Mouse (Mus musculus): ENCODE results near the gene Tmem269. TPM values are rescaled to one million over a fixed set of nuclear protein-coding genes. Genes with fewer than 3 reads are reported as not detected.

Gene Tmem269
- total and polyA plus RNA-seq, 3 experiments, result not detected

GRCm38 (mm10) chr4:119189392-119189791 is 28.6 kb downstream of the Tmem269 start:
- H3K4me3 ChIP-seq (ENCODE audit: low read depth, low read length), result peak overlapping the region; percentile 75
- no peak for ATAC-seq (ENCODE audit: extremely low read depth, insufficient number of reproducible peaks, low FRiP score, poor library complexity, severe bottlenecking)
- no peaks in the 10 kb centered on the region for H3K9me3 ChIP-seq (replicated peaks)
- TF ChIP-seq GATA2 (IDR thresholded peaks at IDR 0.05; ENCODE audit: borderline replicate concordance, low read depth, low read length), result no peak
- no peak for TF ChIP-seq POLR2AphosphoS5 (IDR thresholded peaks at IDR 0.05; ENCODE audit: insufficient replicate concordance, low read depth, low read length)
- TF ChIP-seq GATA1 (IDR thresholded peaks at IDR 0.05; ENCODE audit: borderline replicate concordance, low read length), result no peak
- TF ChIP-seq TAL1 (conservative IDR thresholded peaks at IDR 0.05; ENCODE audit: low read depth, low read length), result no peak
- no peak for TF ChIP-seq CTCF (IDR thresholded peaks at IDR 0.05; ENCODE audit: low read depth, low read length)
- no peaks in the 10 kb centered on the region for H3K27me3 ChIP-seq (ENCODE audit: insufficient read depth, low read length)
- no peak for DNase-seq (ENCODE audit: low spot score)
- H3K4me1 ChIP-seq (ENCODE audit: insufficient read depth, low read depth, low read length), result peaks cover 79% of the 10 kb centered on the region
- peaks cover 41% of the 10 kb centered on the region for H3K36me3 ChIP-seq (replicated peaks)

GRCm38 (mm10) chr4:119188060-119188785 is 29.8 kb downstream of the Tmem269 start:
- Histone ChIP-seq H3K27me3 (ENCODE audit: insufficient read depth, low read length) (no peaks in the 10 kb centered on the region), H3K4me3 (ENCODE audit: low read depth, low read length) (peak overlapping the region; percentile 75), H3K9me3 (replicated peaks) (no peaks in the 10 kb centered on the region), H3K36me3 (replicated peaks) (peaks cover 53% of the 10 kb centered on the region), H3K4me1 (ENCODE audit: insufficient read depth, low read depth, low read length) (peaks cover 77% of the 10 kb centered on the region)
- ATAC-seq (ENCODE audit: extremely low read depth, insufficient number of reproducible peaks, low FRiP score, poor library complexity, severe bottlenecking), result no peak
- DNase-seq (ENCODE audit: low spot score), result peak; percentile 54
- TF ChIP-seq GATA2 (IDR thresholded peaks at IDR 0.05; ENCODE audit: borderline replicate concordance, low read depth, low read length), result no peak
- TF ChIP-seq CTCF (IDR thresholded peaks at IDR 0.05; ENCODE audit: low read depth, low read length), result no peak
- no peak for TF ChIP-seq POLR2AphosphoS5 (IDR thresholded peaks at IDR 0.05; ENCODE audit: insufficient replicate concordance, low read depth, low read length)
- no peak for TF ChIP-seq TAL1 (conservative IDR thresholded peaks at IDR 0.05; ENCODE audit: low read depth, low read length)
- no peak for TF ChIP-seq GATA1 (IDR thresholded peaks at IDR 0.05; ENCODE audit: borderline replicate concordance, low read length)

GRCm38 (mm10) chr4:119185771-119186170 is 32.2 kb downstream of the Tmem269 start:
- H3K36me3 ChIP-seq (replicated peaks), result peaks cover 77% of the 10 kb centered on the region
- H3K4me1 ChIP-seq (ENCODE audit: insufficient read depth, low read depth, low read length), result peaks cover 78% of the 10 kb centered on the region

GRCm38 (mm10) chr4:119183525-119183924 is 34.5 kb downstream of the Tmem269 start:
- H3K9me3 ChIP-seq (replicated peaks), result no peaks in the 10 kb centered on the region
- TF ChIP-seq POLR2AphosphoS5 (IDR thresholded peaks at IDR 0.05; ENCODE audit: insufficient replicate concordance, low read depth, low read length) (no peak), GATA1 (IDR thresholded peaks at IDR 0.05; ENCODE audit: borderline replicate concordance, low read length) (no peak), GATA2 (IDR thresholded peaks at IDR 0.05; ENCODE audit: borderline replicate concordance, low read depth, low read length) (no peak)
- H3K4me3 ChIP-seq (ENCODE audit: low read depth, low read length), result no peak overlapping the region
- DNase-seq (ENCODE audit: low spot score) (no peak), ATAC-seq (ENCODE audit: extremely low read depth, insufficient number of reproducible peaks, low FRiP score, poor library complexity, severe bottlenecking) (no peak)
- H3K27me3 ChIP-seq (ENCODE audit: insufficient read depth, low read length), result no peaks in the 10 kb centered on the region
- H3K36me3 ChIP-seq (replicated peaks), result peaks cover 98% of the 10 kb centered on the region
- peaks cover 84% of the 10 kb centered on the region for H3K4me1 ChIP-seq (ENCODE audit: insufficient read depth, low read depth, low read length)

More at GRCm38 (mm10) chr4:119185771-119186170, 32.2 kb downstream of the Tmem269 start:
- Histone ChIP-seq H3K27me3 (ENCODE audit: insufficient read depth, low read length) (no peaks in the 10 kb centered on the region), H3K9me3 (replicated peaks) (no peaks in the 10 kb centered on the region), H3K4me3 (ENCODE audit: low read depth, low read length) (peak overlapping the region; percentile 61; the same call in 1 of the 2 replicates)
- ATAC-seq (ENCODE audit: extremely low read depth, insufficient number of reproducible peaks, low FRiP score, poor library complexity, severe bottlenecking), result no peak
- DNase-seq (ENCODE audit: low spot score), result no peak
- TF ChIP-seq GATA1 (IDR thresholded peaks at IDR 0.05; ENCODE audit: borderline replicate concordance, low read length) (no peak), TAL1 (conservative IDR thresholded peaks at IDR 0.05; ENCODE audit: low read depth, low read length) (no peak), GATA2 (IDR thresholded peaks at IDR 0.05; ENCODE audit: borderline replicate concordance, low read depth, low read length) (no peak), CTCF (IDR thresholded peaks at IDR 0.05; ENCODE audit: low read depth, low read length) (no peak), POLR2AphosphoS5 (IDR thresholded peaks at IDR 0.05; ENCODE audit: insufficient replicate concordance, low read depth, low read length) (no peak)

GRCm38 (mm10) chr4:119181456-119181855 is 36.6 kb downstream of the Tmem269 start:
- no peaks in the 10 kb centered on the region; the same call in 1 of the 2 replicates for H3K27me3 ChIP-seq (ENCODE audit: insufficient read depth, low read length)
- H3K9me3 ChIP-seq (replicated peaks), result no peaks in the 10 kb centered on the region
- TF ChIP-seq TAL1 (conservative IDR thresholded peaks at IDR 0.05; ENCODE audit: low read depth, low read length) (no peak), POLR2AphosphoS5 (IDR thresholded peaks at IDR 0.05; ENCODE audit: insufficient replicate concordance, low read depth, low read length) (no peak), CTCF (IDR thresholded peaks at IDR 0.05; ENCODE audit: low read depth, low read length) (no peak), GATA1 (IDR thresholded peaks at IDR 0.05; ENCODE audit: borderline replicate concordance, low read length) (no peak), GATA2 (IDR thresholded peaks at IDR 0.05; ENCODE audit: borderline replicate concordance, low read depth, low read length) (no peak)
- H3K36me3 ChIP-seq (replicated peaks), result peaks cover 99% of the 10 kb centered on the region
- no peak overlapping the region for H3K4me3 ChIP-seq (ENCODE audit: low read depth, low read length)
- H3K4me1 ChIP-seq (ENCODE audit: insufficient read depth, low read depth, low read length), result peaks cover 83% of the 10 kb centered on the region
- ATAC-seq (ENCODE audit: extremely low read depth, insufficient number of reproducible peaks, low FRiP score, poor library complexity, severe bottlenecking), result no peak
- DNase-seq (ENCODE audit: low spot score), result no peak

GRCm38 (mm10) chr4:119180133-119180707 is 37.8 kb downstream of the Tmem269 start:
- peak; percentile 24 for DNase-seq (ENCODE audit: low spot score)
- no peaks in the 10 kb centered on the region; the same call in 1 of the 2 replicates for H3K27me3 ChIP-seq (ENCODE audit: insufficient read depth, low read length)
- H3K4me1 ChIP-seq (ENCODE audit: insufficient read depth, low read depth, low read length), result peaks cover 74% of the 10 kb centered on the region
- H3K4me3 ChIP-seq (ENCODE audit: low read depth, low read length), result no peak overlapping the region
- H3K9me3 ChIP-seq (replicated peaks), result no peaks in the 10 kb centered on the region
- no peak for TF ChIP-seq POLR2AphosphoS5 (IDR thresholded peaks at IDR 0.05; ENCODE audit: insufficient replicate concordance, low read depth, low read length)
- TF ChIP-seq GATA2 (IDR thresholded peaks at IDR 0.05; ENCODE audit: borderline replicate concordance, low read depth, low read length), result no peak
- H3K36me3 ChIP-seq (replicated peaks), result peaks cover 98% of the 10 kb centered on the region
- ATAC-seq (ENCODE audit: extremely low read depth, insufficient number of reproducible peaks, low FRiP score, poor library complexity, severe bottlenecking), result peak; percentile 30
